Mouse (Mus musculus) kidney, adult 2 months (tissue): Measurements from ENCODE around the gene Ggps1. TPM values are rescaled to one million over a fixed set of nuclear protein-coding genes. Genes with fewer than 3 reads are reported as not detected.
"Not testable (repeated sequence)": the region's sequence is repeated elsewhere in the genome, so short reads cannot be mapped to it uniquely, and the experiment has no call there.

Experiments used
- DNase-seq: peaks from one replicate; pipeline ENCODE4 v3.0.0; 2021
- H3K27ac ChIP-seq: fragments of 200-500 bp; 2 replicates; pipeline ENCODE4 v1.5.1; 2012; ENCODE audit warnings: low read depth, low read length, control low read depth, inconsistent platforms; ENCODE audit not compliant: insufficient read depth
- H3K27me3 ChIP-seq: fragments of 200-500 bp; replicated peaks from 2 replicates; pipeline ENCODE4 v1.6.1; 2012; ENCODE audit warnings: mild to moderate bottlenecking, moderate library complexity, low read length, inconsistent platforms; ENCODE audit not compliant: control insufficient read depth, insufficient read depth
- H3K36me3 ChIP-seq: fragments of 200-500 bp; 2 replicates; pipeline ENCODE4 v1.6.1; 2012; ENCODE audit warnings: mild to moderate bottlenecking, moderate library complexity, low read length, inconsistent platforms; ENCODE audit not compliant: control insufficient read depth, insufficient read depth
- H3K4me1 ChIP-seq: fragments of 200-500 bp; 2 replicates; pipeline ENCODE4 v1.6.1; 2011; ENCODE audit warnings: low read length; ENCODE audit not compliant: control insufficient read depth, insufficient read depth
- H3K4me3 ChIP-seq: fragments of 200-500 bp; 2 replicates; pipeline ENCODE4 v1.5.1; 2011; ENCODE audit warnings: mild to moderate bottlenecking, low read depth, low read length, control low read depth; ENCODE audit not compliant: insufficient read depth
- CTCF ChIP-seq: fragments of 200-500 bp; conservative IDR thresholded peaks from 2 replicates; pipeline ENCODE4 v1.5.1; 2011; ENCODE audit warnings: low read depth, mild to moderate bottlenecking, control low read depth, low read length, moderate library complexity, mixed read lengths; ENCODE audit not compliant: insufficient read depth, insufficient read length
- POLR2A ChIP-seq: fragments of 200-500 bp; IDR thresholded peaks from one replicate; pipeline ENCODE4 v1.6.1; 2011; ENCODE audit warnings: low read depth, low read length, control low read depth
- WGBS: fragments of 180-500 bp; shearing (Covaris S2); methylation state at CpG from one replicate; pipeline ENCODE4 v1.1.7; 2018; 5-methylcytosine and 5-hydroxymethylcytosine counted together
- polyA plus RNA-seq: library from polyadenylated mRNA; depleted of rRNA; stranded (reverse); fragments of >200 nt; gene quantifications from 2 replicates; pipeline ENCODE4 v1.2.3, GENCODE M21; 2012

Ggps1 gene
- polyA plus RNA-seq, 1 experiment, result 13.8 TPM

DNA sequence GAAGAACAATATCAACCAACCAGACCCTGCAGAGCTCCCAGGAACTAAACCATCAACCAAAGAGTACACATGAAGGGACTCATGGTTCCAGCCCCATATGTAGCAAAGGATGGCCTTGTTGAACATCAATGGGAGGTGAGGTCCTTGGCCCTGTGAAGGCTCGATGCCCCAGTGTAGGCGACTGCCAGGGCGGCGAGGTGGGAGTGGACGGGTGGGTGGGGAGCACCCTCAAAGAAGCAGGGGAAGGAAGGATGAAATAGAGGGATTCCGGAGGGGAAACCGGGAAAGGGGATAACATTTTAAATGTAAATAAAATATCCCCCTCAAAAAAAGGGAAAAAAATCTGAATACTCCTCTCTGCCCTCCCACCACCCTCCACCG is 24.4 kb downstream of the Ggps1 start:
- WGBS, result under 1% methylated on average over 8 of the region's 8 CpGs
- Histone ChIP-seq H3K4me3 (peak overlapping the region; percentile 81), H3K27me3 (no peaks in the 10 kb centered on the region), H3K36me3 (no peaks in the 10 kb centered on the region), H3K4me1 (peaks cover 4% of the 10 kb centered on the region; the same call in 1 of the 2 replicates), H3K27ac (no peak overlapping the region; the same call in 1 of the 2 replicates)
- TF ChIP-seq CTCF, result no peak
- no peak for TF ChIP-seq POLR2A
- DNase-seq, result no peak

DNA sequence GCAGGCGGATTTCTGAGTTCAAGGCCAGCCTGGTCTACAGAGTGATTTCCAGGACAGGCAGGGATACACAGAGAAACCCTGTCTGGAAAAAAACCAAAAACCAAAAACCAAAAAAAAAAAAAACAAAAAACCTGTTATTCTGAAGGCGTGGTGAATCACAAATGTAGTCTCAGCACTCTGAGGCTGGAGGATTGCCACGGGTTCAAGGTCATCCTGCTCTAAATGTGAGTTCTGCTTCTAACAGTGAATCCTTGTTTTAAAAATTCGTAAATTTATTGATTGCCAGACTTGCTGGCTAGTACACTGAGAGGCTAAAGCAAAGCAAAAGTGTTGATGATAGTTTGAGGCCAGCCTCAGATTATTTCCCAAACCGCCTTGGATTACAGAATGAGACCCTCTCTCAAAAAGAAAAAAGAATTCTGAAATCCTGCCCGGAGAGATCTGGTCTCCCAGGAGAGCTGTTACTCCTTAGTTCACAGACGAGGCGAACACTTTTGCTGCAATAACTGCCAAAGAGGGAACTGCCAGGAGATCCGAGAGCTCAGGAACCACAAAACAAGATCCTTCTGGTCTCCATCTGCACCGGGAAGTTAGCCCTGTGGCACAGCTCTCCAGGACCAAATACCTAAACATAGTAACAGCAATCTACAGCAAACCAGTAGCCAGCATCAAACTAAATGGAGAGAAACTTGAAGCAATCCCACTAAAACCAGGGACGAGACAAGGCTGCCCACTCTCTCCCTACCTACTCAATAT is 27.2 kb downstream of the Ggps1 start:
- Histone ChIP-seq H3K36me3 (no peaks in the 10 kb centered on the region), H3K4me3 (no peak overlapping the region), H3K27ac (no peak overlapping the region), H3K4me1 (peaks cover 6% of the 10 kb centered on the region; the same call in 1 of the 2 replicates), H3K27me3 (no peaks in the 10 kb centered on the region)
- TF ChIP-seq POLR2A, result no peak
- TF ChIP-seq CTCF, result no peak
- DNase-seq, result no peak
- 82% methylated on average over 11 of the region's 11 CpGs for WGBS

DNA sequence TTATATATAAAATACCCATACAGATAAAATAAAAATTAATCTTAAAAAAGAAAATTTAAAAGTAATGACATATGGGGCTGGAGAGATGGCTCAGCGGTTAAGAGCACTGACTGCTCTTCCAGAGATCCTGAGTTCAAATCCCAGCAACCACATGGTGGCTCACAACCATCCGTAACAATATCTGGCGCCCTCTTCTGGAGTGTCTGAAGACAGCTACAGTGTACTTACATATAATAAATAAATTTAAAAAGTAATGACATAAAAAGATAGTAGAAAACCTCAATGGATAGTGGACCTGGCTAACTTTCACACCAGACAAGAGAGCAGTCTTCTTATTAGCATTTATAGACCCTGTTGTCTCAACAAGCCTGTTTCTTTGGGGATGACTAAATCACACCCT is 27.9 kb downstream of the Ggps1 start:
- H3K27ac ChIP-seq, H3K36me3 ChIP-seq, H3K4me1 ChIP-seq, H3K4me3 ChIP-seq, DNase-seq, H3K27me3 ChIP-seq: not testable (repeated sequence)
- WGBS, result 93% methylated on average over 3 of the region's 3 CpGs

DNA sequence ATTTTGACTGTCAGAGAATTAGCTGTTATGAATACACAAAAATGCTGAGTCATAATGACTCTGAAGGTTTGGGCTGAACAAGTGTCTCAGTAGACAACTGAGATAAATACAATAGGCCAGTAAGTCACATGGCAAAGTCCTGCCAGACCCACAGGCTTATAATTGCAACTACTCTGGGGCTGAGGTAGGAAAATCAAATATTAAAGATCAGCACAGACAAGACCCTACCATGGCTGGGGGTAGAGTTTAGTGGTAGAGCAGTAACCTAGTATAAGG is 29.3 kb downstream of the Ggps1 start:
- H3K36me3 ChIP-seq, result peaks cover 1% of the 10 kb centered on the region; the same call in 1 of the 2 replicates
- no peak overlapping the region for H3K4me3 ChIP-seq
- TF ChIP-seq CTCF (no peak), POLR2A (no peak)
- peak; percentile 25 for DNase-seq
- H3K27me3 ChIP-seq, result no peaks in the 10 kb centered on the region
- H3K4me1 ChIP-seq, result peaks cover 6% of the 10 kb centered on the region; the same call in 1 of the 2 replicates
- H3K27ac ChIP-seq, result no peak overlapping the region

DNA sequence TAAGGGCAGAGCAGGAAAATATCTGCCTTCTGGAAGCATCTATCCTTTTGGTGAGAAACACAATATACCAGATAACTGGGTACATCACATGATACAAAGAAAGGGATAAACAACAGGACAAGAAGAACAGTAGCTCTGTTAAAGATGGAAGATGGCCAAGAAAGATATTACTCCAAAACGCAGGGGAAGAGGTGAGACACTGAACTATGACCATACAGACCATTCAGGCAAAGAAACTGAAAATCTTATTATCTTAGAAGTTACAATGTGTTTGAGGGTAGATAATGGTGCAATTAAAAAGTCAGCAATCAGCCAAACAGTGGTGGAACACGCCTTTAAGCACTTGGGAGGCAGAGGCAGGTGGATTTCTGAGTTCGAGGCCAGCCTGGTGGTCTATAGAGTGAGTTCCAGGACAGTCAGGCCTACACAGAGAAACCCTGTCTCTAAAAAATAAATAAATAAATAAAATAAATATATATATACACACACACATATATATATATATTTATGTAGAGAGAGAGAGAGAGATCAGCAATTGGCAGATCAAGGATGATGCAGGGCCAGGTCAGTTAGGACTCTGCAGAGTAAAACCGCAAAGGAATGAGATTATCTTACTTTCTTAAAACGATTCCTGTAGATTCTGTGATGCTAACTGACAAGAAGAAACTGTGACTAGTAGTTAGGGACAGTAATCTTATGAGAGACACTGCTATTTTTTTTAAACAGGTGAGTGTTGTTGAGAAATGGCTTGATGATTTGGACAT is 29.8 kb downstream of the Ggps1 start:
- Histone ChIP-seq H3K27ac (no peak overlapping the region), H3K4me1 (peaks cover 2% of the 10 kb centered on the region; the same call in 1 of the 2 replicates), H3K27me3 (no peaks in the 10 kb centered on the region), H3K36me3 (peaks cover 3% of the 10 kb centered on the region; the same call in 1 of the 2 replicates), H3K4me3 (no peak overlapping the region)
- DNase-seq, result no peak
- TF ChIP-seq CTCF (no peak), POLR2A (no peak)
- WGBS, result 82% methylated on average over 5 of the region's 5 CpGs

DNA sequence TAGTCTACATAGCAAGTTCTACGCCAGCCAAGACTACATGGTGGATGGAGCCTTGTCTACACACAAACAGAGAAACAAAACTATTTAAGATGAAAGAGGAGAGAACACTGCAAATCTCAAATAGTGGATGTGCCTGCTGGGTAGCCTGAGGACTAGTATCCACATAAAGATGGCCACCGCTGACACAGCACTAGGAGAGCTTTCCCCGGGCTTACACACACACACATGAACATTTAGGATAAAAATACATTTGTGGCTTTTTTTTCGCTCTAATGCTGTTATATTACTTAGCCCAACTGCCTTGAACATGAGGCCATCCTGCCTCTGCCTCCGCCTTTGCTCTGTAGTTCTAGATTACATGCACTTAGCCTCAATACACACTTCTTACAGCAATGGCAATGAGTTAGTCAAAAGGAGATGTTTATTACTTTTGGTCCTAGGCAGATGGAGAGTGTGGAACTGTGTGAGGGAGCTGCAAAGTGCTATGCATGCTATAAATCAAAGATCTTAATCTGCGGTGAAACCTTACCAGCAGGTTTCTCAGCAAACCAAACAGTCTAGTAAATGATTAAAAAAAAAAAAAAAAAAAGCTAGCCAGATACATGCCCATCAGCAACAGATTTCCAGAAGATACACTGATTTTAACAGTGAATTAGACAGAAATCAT is 37.0 kb downstream of the Ggps1 start:
- TF ChIP-seq POLR2A, result no peak
- TF ChIP-seq CTCF, result no peak
- 80% methylated on average over 6 of the region's 6 CpGs for WGBS
- Histone ChIP-seq H3K27ac (no peak overlapping the region), H3K4me3 (no peak overlapping the region), H3K36me3 (peaks cover 5% of the 10 kb centered on the region; the same call in 1 of the 2 replicates), H3K27me3 (no peaks in the 10 kb centered on the region), H3K4me1 (peaks cover 3% of the 10 kb centered on the region; the same call in 1 of the 2 replicates)
- DNase-seq, result no peak

DNA sequence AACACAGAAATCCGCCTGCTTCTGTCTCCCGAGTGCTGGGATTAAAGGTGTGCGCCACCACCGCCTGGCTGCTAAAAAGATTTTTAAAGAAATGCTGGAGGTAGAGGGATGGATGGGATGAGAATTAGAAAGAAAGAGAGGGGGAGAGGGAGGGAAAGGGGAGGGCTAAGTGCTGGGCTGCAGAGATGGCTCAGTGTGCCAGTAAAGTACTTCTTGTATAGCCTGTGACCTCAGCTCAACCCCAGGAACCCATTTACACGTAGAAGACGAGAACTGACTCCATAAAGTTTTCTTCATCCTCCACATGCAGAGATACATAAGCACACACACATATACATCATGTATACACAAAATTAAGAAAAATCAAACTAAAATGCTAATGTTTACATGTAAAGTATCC is 37.7 kb downstream of the Ggps1 start:
- H3K4me1 ChIP-seq, result peaks cover 3% of the 10 kb centered on the region; the same call in 1 of the 2 replicates
- 90% methylated on average over 6 of the region's 6 CpGs for WGBS
- H3K27me3 ChIP-seq, result no peaks in the 10 kb centered on the region
- DNase-seq, result no peak
- no peak overlapping the region for H3K27ac ChIP-seq
- H3K4me3 ChIP-seq, result no peak overlapping the region
- TF ChIP-seq POLR2A, result no peak
- TF ChIP-seq CTCF, result no peak
- H3K36me3 ChIP-seq, result peaks cover 5% of the 10 kb centered on the region; the same call in 1 of the 2 replicates

DNA sequence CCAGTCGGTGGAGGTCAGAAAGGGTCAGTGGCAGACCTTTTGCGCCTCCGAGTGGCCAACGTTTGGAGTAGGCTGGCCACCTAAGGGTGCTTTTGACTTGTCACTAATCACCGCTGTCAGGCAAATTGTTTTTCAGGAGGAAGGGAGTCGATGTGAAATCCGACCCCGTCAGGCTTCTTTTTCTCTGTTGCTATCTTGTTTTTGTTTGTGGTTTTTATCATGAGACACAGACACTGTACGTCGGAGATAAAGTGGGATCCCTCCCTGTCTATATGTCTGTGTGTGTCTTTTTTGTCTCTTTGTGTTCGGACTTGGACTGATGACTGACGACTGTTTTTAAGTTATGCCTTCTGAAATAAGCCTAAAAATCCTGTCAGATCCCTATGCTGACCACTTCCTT is 41.9 kb downstream of the Ggps1 start:
- 58% methylated on average over 11 of the region's 12 CpGs for WGBS
- not testable (repeated sequence) for H3K27me3 ChIP-seq, H3K4me3 ChIP-seq, H3K4me1 ChIP-seq, DNase-seq, H3K27ac ChIP-seq, H3K36me3 ChIP-seq
